Mouse (Mus musculus): ENCODE results near the gene Fbxw8.

DNA sequence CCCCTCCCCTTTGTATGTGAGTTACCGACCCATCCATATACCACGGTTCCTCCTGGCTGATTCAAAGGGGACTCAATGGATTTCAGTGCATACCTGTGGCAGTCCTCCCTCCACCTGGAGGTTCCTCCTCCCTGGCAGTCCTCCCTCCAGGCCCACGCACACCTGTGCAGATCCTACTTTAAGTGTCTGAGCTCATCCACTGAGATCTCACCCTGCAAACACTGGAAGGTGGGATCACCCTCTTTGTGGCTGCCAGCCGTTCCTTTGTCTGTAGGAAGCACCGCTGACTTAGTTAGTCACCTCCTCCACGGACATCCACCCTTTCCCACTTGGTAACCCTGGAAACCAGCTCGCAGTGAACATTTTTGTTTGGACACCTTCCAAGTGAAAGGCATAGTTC is 22.4 kb upstream of the Fbxw8 start:
- no peak for TF ChIP-seq CTCF (IDR thresholded peaks at IDR 0.05; ENCODE audit: borderline replicate concordance, control insufficient read depth, extremely low read depth, insufficient read depth, low read length, poor library complexity)
- TF ChIP-seq POLR2A (IDR thresholded peaks at IDR 0.05; ENCODE audit: control insufficient read depth, extremely low read depth, insufficient read depth, low read length, poor library complexity) = no peak
